Mouse (Mus musculus): ENCODE results near the gene Katnb1. TPM values are rescaled to one million over a fixed set of nuclear protein-coding genes. Genes with fewer than 3 reads are reported as not detected.

The Katnb1 gene
- polyA plus RNA-seq, 1 experiment: 17.7 TPM

GRCm38 (mm10) chr8:95067582-95067981 lies 13.4 kb upstream of the Katnb1 start:
- Histone ChIP-seq H3K4me3 (ENCODE audit: low read depth, low read length) (no peak overlapping the region), H3K27me3 (ENCODE audit: control insufficient read depth, insufficient read depth, low read length) (no peaks in the 10 kb centered on the region), H3K36me3 (ENCODE audit: control insufficient read depth, insufficient read depth, low read length) (no peaks in the 10 kb centered on the region), H3K4me1 (ENCODE audit: control insufficient read depth, insufficient read depth, insufficient read length, low read length) (no peaks in the 10 kb centered on the region), H3K27ac (ENCODE audit: insufficient read depth, low read depth, low read length) (no peak overlapping the region)
- WGBS: 33% methylated on average over 3 of the region's 3 CpGs
- TF ChIP-seq CTCF (IDR thresholded peaks at IDR 0.05; ENCODE audit: extremely low read depth, insufficient read length, insufficient replicate concordance, low read depth, low read length) (peak; percentile 38; the same call in 1 of the 2 replicates), POLR2A (IDR thresholded peaks at IDR 0.05; ENCODE audit: low read depth, low read length) (no peak)

GRCm38 (mm10) chr8:95075504-95075903 lies 5.5 kb upstream of the Katnb1 start:
- Histone ChIP-seq H3K27me3 (ENCODE audit: control insufficient read depth, insufficient read depth, low read length) (no peaks in the 10 kb centered on the region), H3K4me3 (ENCODE audit: low read depth, low read length) (no peak overlapping the region), H3K27ac (ENCODE audit: insufficient read depth, low read depth, low read length) (no peak overlapping the region), H3K36me3 (ENCODE audit: control insufficient read depth, insufficient read depth, low read length) (no peaks in the 10 kb centered on the region), H3K4me1 (ENCODE audit: control insufficient read depth, insufficient read depth, insufficient read length, low read length) (no peaks in the 10 kb centered on the region)
- TF ChIP-seq CTCF (IDR thresholded peaks at IDR 0.05; ENCODE audit: extremely low read depth, insufficient read length, insufficient replicate concordance, low read depth, low read length) (no peak), POLR2A (IDR thresholded peaks at IDR 0.05; ENCODE audit: low read depth, low read length) (no peak)
- 49% methylated on average over 3 of the region's 3 CpGs for WGBS

GRCm38 (mm10) chr8:95076151-95076550 lies 4.8 kb upstream of the Katnb1 start:
- Histone ChIP-seq H3K27ac (ENCODE audit: insufficient read depth, low read depth, low read length) (no peak overlapping the region), H3K4me1 (ENCODE audit: control insufficient read depth, insufficient read depth, insufficient read length, low read length) (no peaks in the 10 kb centered on the region), H3K36me3 (ENCODE audit: control insufficient read depth, insufficient read depth, low read length) (no peaks in the 10 kb centered on the region), H3K27me3 (ENCODE audit: control insufficient read depth, insufficient read depth, low read length) (no peaks in the 10 kb centered on the region), H3K4me3 (ENCODE audit: low read depth, low read length) (no peak overlapping the region)
- WGBS: 57% methylated on average over 17 of the region's 17 CpGs
- TF ChIP-seq CTCF (IDR thresholded peaks at IDR 0.05; ENCODE audit: extremely low read depth, insufficient read length, insufficient replicate concordance, low read depth, low read length): no peak
- TF ChIP-seq POLR2A (IDR thresholded peaks at IDR 0.05; ENCODE audit: low read depth, low read length): no peak

GRCm38 (mm10) chr8:95078055-95078454 lies 2.9 kb upstream of the Katnb1 start:
- H3K27ac ChIP-seq (ENCODE audit: insufficient read depth, low read depth, low read length): no peak overlapping the region
- TF ChIP-seq CTCF (IDR thresholded peaks at IDR 0.05; ENCODE audit: extremely low read depth, insufficient read length, insufficient replicate concordance, low read depth, low read length) (no peak), POLR2A (IDR thresholded peaks at IDR 0.05; ENCODE audit: low read depth, low read length) (no peak)
- WGBS: 70% methylated on average over 3 of the region's 3 CpGs
- H3K27me3 ChIP-seq (ENCODE audit: control insufficient read depth, insufficient read depth, low read length): no peaks in the 10 kb centered on the region
- no peaks in the 10 kb centered on the region for H3K36me3 ChIP-seq (ENCODE audit: control insufficient read depth, insufficient read depth, low read length)
- H3K4me3 ChIP-seq (ENCODE audit: low read depth, low read length): no peak overlapping the region
- 0 out of 2 replicates have a peak, but pooled peaks cover 2% of the 10 kb centered on the region for H3K4me1 ChIP-seq (ENCODE audit: control insufficient read depth, insufficient read depth, insufficient read length, low read length)

- Histone ChIP-seq H3K4me3 (ENCODE audit: low read depth, low read length) (no peak overlapping the region), H3K4me1 (ENCODE audit: control insufficient read depth, insufficient read depth, insufficient read length, low read length) (0 out of 2 replicates have a peak, but pooled peaks cover 2% of the 10 kb centered on the region), H3K36me3 (ENCODE audit: control insufficient read depth, insufficient read depth, low read length) (no peaks in the 10 kb centered on the region), H3K27ac (ENCODE audit: insufficient read depth, low read depth, low read length) (no peak overlapping the region), H3K27me3 (ENCODE audit: control insufficient read depth, insufficient read depth, low read length) (no peaks in the 10 kb centered on the region)
- WGBS: 90% methylated on average over 4 of the region's 4 CpGs
- no peak for TF ChIP-seq POLR2A (IDR thresholded peaks at IDR 0.05; ENCODE audit: low read depth, low read length)
- no peak for TF ChIP-seq CTCF (IDR thresholded peaks at IDR 0.05; ENCODE audit: extremely low read depth, insufficient read length, insufficient replicate concordance, low read depth, low read length)
Observed at GRCm38 (mm10) chr8:95079305-95079704, 1.7 kb upstream of the Katnb1 start.

GRCm38 (mm10) chr8:95081650-95082049 lies 664 bp downstream of the Katnb1 start:
- no peak overlapping the region for H3K27ac ChIP-seq (ENCODE audit: insufficient read depth, low read depth, low read length)
- H3K36me3 ChIP-seq (ENCODE audit: control insufficient read depth, insufficient read depth, low read length): no peaks in the 10 kb centered on the region
- H3K4me1 ChIP-seq (ENCODE audit: control insufficient read depth, insufficient read depth, insufficient read length, low read length): 0 out of 2 replicates have a peak, but pooled peaks cover 2% of the 10 kb centered on the region
- peak overlapping the region; percentile 98 for H3K4me3 ChIP-seq (ENCODE audit: low read depth, low read length)
- WGBS: 4% methylated on average over 11 of the region's 11 CpGs
- H3K27me3 ChIP-seq (ENCODE audit: control insufficient read depth, insufficient read depth, low read length): no peaks in the 10 kb centered on the region
- TF ChIP-seq CTCF (IDR thresholded peaks at IDR 0.05; ENCODE audit: extremely low read depth, insufficient read length, insufficient replicate concordance, low read depth, low read length) (no peak), POLR2A (IDR thresholded peaks at IDR 0.05; ENCODE audit: low read depth, low read length) (no peak)

GRCm38 (mm10) chr8:95084261-95084660 lies 3.3 kb downstream of the Katnb1 start:
- H3K36me3 ChIP-seq (ENCODE audit: control insufficient read depth, insufficient read depth, low read length): 0 out of 2 replicates have a peak, but pooled peaks cover 2% of the 10 kb centered on the region
- no peaks in the 10 kb centered on the region for H3K27me3 ChIP-seq (ENCODE audit: control insufficient read depth, insufficient read depth, low read length)
- WGBS: 84% methylated on average over 4 of the region's 4 CpGs
- H3K4me3 ChIP-seq (ENCODE audit: low read depth, low read length): no peak overlapping the region
- H3K4me1 ChIP-seq (ENCODE audit: control insufficient read depth, insufficient read depth, insufficient read length, low read length): 0 out of 2 replicates have a peak, but pooled peaks cover 2% of the 10 kb centered on the region
- no peak overlapping the region for H3K27ac ChIP-seq (ENCODE audit: insufficient read depth, low read depth, low read length)
- TF ChIP-seq CTCF (IDR thresholded peaks at IDR 0.05; ENCODE audit: extremely low read depth, insufficient read length, insufficient replicate concordance, low read depth, low read length) (no peak), POLR2A (IDR thresholded peaks at IDR 0.05; ENCODE audit: low read depth, low read length) (no peak)

All from small intestine, adult 2 months (tissue).